Mouse (Mus musculus) left cerebral cortex, postnatal 25 days (tissue): ENCODE results near the gene Klf4. TPM values are rescaled to one million over a fixed set of nuclear protein-coding genes. Genes with fewer than 3 reads are reported as not detected.

ENCODE experiments used
- total RNA-seq, 2 experiments: library from RNA; stranded (reverse); gene quantifications; 2 replicates each; pipeline ENCODE4 v1.2.3; 2021

Klf4 gene
- total RNA-seq, 2 experiments from 2014 or later, result 6.0 to 7.4 TPM

Other genes with a start within 250 kb of the Klf4 start
- 100 to 1,000 TPM; 183 to 184 TPM for gene Rad23b, start 182.4 kb downstream of the Klf4 start, total RNA-seq